Mouse (Mus musculus): Measurements from ENCODE around the gene Pik3cd. TPM values are rescaled to one million over a fixed set of nuclear protein-coding genes. Genes with fewer than 3 reads are reported as not detected.

The Pik3cd gene
- polyA plus RNA-seq, 1 experiment: 0.13 TPM

DNA sequence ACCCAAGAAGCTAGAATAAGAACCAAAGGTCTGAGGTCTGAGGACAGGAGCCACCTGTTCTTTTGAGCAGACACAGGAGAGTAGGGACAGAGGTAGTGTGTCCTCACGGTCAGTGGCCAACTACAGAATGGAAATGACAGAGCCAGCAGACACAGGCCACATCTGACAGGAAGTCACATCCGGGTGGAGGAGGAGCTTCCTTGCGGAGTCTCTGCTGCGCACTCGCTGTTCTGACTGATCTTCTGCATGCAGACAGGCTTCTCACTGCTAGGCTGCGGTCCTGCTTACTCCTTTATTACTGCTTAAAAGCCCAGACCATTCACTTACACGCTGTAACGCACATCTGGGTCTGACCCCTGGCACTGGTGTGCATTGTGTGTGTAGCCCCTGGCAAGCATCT lies 26.4 kb upstream of the Pik3cd start:
- H3K4me3 ChIP-seq (replicated peaks): no peak overlapping the region
- peaks cover 82% of the 10 kb centered on the region for H3K36me3 ChIP-seq (ENCODE audit: control insufficient read depth)
- H3K9me3 ChIP-seq (ENCODE audit: control insufficient read depth, low read length): no peaks in the 10 kb centered on the region
- H3K4me1 ChIP-seq (ENCODE audit: control insufficient read depth): peaks cover 13% of the 10 kb centered on the region
- no peaks in the 10 kb centered on the region for H3K27me3 ChIP-seq (ENCODE audit: control insufficient read depth)
- TF ChIP-seq TAL1 (IDR thresholded peaks at IDR 0.05; ENCODE audit: low read length): no peak

DNA sequence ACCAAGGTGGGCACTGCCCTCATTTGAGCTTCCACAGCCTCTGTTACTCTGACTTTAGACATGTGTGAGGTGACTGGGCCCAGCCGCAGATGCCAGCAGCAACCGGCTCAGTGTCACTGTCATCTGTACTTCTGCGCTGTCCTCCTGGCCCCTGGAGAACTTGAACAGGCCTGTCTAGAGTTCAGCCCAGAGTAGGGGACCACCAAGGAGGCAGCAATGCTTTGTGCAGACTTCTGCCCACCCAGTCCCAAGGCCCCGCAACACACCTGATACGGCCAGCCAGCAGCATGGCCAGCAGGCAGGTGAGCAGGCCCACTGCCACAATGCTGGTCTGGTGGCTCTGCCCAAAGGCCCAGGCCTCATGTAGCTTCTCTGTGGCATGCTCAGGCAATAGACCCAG lies 25.3 kb upstream of the Pik3cd start:
- TF ChIP-seq GATA1 (IDR thresholded peaks at IDR 0.05; ENCODE audit: low read length): no peak
- H3K4me3 ChIP-seq (replicated peaks): no peak overlapping the region
- peaks cover 85% of the 10 kb centered on the region for H3K36me3 ChIP-seq (ENCODE audit: control insufficient read depth)

DNA sequence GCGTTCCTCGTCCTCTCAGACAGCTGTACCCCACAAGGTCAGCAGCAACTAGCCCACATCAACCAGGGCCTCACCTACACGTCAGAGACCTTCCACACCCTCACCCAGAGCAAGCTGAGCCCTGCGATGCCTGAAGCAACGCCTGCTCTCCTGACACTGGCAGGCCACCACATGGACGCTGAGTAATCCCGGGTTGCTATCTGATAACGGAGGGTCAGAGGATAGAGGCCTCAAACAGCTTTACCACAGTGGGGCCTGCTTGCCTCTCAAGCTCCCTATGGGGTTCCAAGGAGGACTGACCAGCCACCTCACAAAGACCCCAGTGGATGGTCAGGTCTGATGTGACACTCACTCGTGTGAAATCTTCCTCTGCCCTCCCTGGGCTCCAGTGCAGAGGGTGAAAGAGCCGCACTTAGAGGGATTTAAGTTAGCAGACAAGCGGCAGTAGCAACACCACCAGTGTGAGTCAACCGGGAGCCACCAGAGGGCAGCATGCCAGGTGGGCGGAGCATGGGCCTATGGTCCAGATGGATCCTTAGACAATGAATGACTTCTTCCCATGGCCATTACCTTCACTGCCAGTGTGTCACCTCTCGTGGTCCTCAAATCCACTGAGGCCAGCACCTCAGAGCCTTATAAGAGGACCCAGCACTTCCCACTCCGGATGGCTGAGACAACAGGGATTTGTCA lies 23.4 kb upstream of the Pik3cd start:
- Histone ChIP-seq H3K4me1 (ENCODE audit: control insufficient read depth) (peaks cover 3% of the 10 kb centered on the region), H3K36me3 (ENCODE audit: control insufficient read depth) (peaks cover 84% of the 10 kb centered on the region), H3K27me3 (ENCODE audit: control insufficient read depth) (no peaks in the 10 kb centered on the region), H3K9me3 (ENCODE audit: control insufficient read depth, low read length) (no peaks in the 10 kb centered on the region), H3K4me3 (replicated peaks) (no peak overlapping the region)
- no peak for TF ChIP-seq TAL1 (IDR thresholded peaks at IDR 0.05; ENCODE audit: low read length)
- no peak for TF ChIP-seq GATA1 (IDR thresholded peaks at IDR 0.05; ENCODE audit: low read length)

More for the DNA sequence above, 25.3 kb upstream of the Pik3cd start:
- Histone ChIP-seq H3K4me1 (ENCODE audit: control insufficient read depth) (peaks cover 6% of the 10 kb centered on the region), H3K27me3 (ENCODE audit: control insufficient read depth) (no peaks in the 10 kb centered on the region), H3K9me3 (ENCODE audit: control insufficient read depth, low read length) (no peaks in the 10 kb centered on the region)

DNA sequence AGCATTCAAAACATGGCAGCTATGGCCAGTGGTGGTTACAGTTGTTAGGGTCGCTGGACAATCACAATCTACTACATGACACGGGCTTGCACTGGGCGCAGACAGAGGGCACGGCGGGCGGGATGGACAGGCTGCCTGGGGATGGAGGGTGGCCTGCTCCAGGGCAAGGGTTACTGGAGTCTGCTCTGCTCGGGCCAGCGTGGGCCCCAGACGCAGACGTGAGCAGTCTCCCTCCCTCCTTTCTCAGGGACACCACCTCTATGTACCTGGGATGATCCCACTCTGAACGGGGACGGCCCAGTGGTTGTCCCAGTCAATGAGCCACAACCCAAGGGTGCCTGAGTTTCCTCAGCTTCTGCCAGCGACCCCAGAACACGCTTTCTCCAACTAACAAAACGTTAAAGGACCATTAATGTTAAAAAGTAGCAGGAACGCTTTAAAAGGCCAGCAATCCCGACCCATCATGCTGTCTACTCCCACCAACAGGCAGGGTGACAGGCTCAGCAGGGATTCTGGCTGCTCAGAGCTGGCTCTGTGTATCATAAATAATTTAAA lies 22.6 kb upstream of the Pik3cd start:
- no peak for TF ChIP-seq GATA1 (IDR thresholded peaks at IDR 0.05; ENCODE audit: low read length)
- TF ChIP-seq TAL1 (IDR thresholded peaks at IDR 0.05; ENCODE audit: low read length): no peak
- Histone ChIP-seq H3K27me3 (ENCODE audit: control insufficient read depth) (no peaks in the 10 kb centered on the region), H3K4me3 (replicated peaks) (no peak overlapping the region), H3K36me3 (ENCODE audit: control insufficient read depth) (peaks cover 88% of the 10 kb centered on the region), H3K4me1 (ENCODE audit: control insufficient read depth) (peaks cover 3% of the 10 kb centered on the region), H3K9me3 (ENCODE audit: control insufficient read depth, low read length) (no peaks in the 10 kb centered on the region)

DNA sequence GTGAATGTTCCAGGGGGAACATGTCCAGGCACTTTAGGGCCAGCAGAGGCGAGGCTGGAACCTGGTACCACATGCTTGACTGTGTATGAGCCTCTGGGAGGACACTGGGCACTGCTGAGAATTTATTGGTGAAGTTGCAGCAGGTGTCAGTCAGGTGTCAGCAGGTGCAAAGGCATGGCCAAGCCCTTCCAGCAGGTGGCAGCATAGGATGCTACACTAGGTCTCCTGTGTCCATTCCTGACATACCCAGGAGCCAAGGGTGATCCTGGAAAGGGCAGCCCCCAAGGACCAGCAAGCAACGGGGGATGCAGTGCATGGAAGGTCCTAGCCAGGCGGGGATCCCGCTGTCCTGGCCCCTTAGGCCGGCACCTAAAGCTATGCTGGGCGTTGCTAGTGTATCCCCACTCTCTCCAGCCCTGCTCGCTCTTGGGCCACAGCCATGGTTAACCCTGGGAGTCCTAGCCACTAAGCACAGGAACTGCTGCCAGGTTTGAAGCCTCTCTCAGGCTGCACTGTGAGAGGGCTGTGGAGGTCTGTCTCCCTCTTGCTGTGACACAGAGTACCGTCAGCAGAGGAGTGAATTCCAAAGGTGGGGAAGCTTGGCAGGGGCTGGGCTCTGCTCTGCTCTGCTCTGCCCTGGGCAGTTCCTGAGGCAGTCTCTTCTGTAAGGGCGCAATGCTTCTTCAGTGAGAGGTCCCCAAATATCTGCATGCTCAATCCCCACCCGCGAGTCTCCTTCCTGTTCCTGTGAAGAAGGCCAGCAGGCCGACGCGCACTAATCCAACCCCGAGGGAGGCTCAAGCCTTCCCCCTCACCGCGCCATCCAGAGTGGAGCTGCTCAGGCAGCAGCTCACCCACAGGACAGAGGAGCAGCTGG lies 21.7 kb upstream of the Pik3cd start:
- peaks cover 88% of the 10 kb centered on the region for H3K36me3 ChIP-seq (ENCODE audit: control insufficient read depth)
- H3K9me3 ChIP-seq (ENCODE audit: control insufficient read depth, low read length): no peaks in the 10 kb centered on the region
- peaks cover 3% of the 10 kb centered on the region for H3K4me1 ChIP-seq (ENCODE audit: control insufficient read depth)
- no peak overlapping the region for H3K4me3 ChIP-seq (replicated peaks)
- TF ChIP-seq GATA1 (IDR thresholded peaks at IDR 0.05; ENCODE audit: low read length): no peak
- H3K27me3 ChIP-seq (ENCODE audit: control insufficient read depth): no peaks in the 10 kb centered on the region

DNA sequence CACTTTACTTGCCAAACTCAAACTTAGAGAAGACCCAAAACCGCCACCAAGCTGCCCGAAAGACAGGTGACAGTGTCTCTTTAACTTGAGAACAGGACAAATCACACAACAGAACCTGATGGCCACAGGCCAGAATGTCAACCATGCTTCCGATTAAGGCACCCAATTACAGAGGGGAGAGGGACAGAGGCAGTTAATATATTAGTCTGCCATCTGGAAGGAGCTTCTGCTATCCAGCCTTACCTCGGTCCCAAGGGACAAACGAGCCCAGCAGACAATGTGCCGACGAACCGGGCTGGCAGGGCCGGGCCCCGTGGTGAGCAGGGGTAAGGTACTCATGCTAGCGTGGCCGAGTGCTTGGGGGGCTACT lies 20.6 kb upstream of the Pik3cd start:
- TF ChIP-seq GATA1 (IDR thresholded peaks at IDR 0.05; ENCODE audit: low read length) (no peak), TAL1 (IDR thresholded peaks at IDR 0.05; ENCODE audit: low read length) (no peak)
- Histone ChIP-seq H3K9me3 (ENCODE audit: control insufficient read depth, low read length) (no peaks in the 10 kb centered on the region), H3K36me3 (ENCODE audit: control insufficient read depth) (peaks cover 92% of the 10 kb centered on the region)

DNA sequence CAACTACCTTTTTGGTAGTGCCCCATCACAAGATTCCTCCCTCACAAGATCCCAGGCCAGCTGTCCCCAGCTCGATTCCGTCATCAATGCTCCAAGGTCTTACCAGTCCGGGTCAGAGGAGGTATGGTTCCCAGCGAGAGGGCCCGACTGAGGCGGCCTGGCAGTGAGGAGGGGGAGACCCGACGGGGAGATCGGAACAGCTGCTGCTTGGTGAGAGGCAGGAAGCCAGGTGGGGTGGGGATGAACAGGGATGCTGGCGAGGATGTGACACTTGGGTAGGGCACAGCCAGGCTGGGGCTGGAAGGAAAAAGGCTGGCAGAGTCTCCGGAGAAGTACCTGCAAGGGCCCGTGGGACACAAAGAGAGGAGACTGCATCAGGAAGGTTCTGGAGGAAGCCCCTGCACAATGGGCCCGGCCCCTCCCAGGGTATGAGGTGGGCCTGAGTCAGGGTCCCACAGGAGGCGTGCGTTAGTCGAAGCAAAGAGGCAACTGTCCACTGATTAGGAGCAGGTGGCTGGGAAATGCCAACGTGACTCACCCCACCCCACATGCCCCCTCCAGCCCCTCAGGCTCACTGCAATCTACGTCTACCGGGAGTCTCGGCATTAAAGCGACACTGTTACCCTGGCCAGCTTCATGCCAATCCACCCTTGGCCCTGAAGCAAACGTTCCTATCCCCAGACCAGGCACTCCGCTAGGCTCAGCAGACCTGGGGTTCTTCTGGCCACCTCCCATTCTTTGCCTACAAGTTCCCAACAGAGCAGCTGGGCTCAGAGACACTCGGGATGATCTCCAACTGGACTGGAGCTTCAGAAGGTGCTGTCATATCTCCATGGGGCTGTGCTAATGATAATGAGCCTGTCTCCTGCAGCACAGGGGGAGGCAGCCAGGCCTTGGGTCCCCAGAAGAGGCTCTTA lies 20.0 kb upstream of the Pik3cd start:
- Histone ChIP-seq H3K9me3 (ENCODE audit: control insufficient read depth, low read length) (no peaks in the 10 kb centered on the region), H3K4me3 (replicated peaks) (no peak overlapping the region), H3K36me3 (ENCODE audit: control insufficient read depth) (peaks cover 92% of the 10 kb centered on the region), H3K27me3 (ENCODE audit: control insufficient read depth) (no peaks in the 10 kb centered on the region), H3K4me1 (ENCODE audit: control insufficient read depth) (peaks cover 3% of the 10 kb centered on the region)
- no peak for TF ChIP-seq GATA1 (IDR thresholded peaks at IDR 0.05; ENCODE audit: low read length)
- no peak for TF ChIP-seq TAL1 (IDR thresholded peaks at IDR 0.05; ENCODE audit: low read length)

More for the DNA sequence above, 20.6 kb upstream of the Pik3cd start:
- H3K4me1 ChIP-seq (ENCODE audit: control insufficient read depth): peaks cover 3% of the 10 kb centered on the region
- H3K4me3 ChIP-seq (replicated peaks): no peak overlapping the region
- no peaks in the 10 kb centered on the region for H3K27me3 ChIP-seq (ENCODE audit: control insufficient read depth)

DNA sequence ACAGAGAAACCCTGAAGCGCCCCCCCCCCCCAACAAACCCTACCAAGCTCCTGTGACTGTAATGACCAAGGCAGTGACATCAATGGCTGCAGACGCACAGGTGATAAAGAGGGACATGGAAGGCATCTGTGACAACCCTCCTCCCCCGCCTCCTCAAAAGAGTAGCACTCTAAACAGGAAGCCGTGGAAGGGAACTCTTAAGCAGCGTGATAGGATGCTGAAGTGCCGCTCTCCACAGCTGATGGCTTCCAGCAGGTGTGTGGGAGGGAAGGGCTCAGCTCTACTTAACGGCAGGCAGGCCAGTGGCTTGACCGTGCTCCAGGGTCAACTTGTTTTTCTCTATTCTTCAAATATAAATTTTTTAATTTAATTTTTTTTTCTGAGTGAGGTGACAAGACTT lies 18.8 kb upstream of the Pik3cd start:
- Histone ChIP-seq H3K36me3 (ENCODE audit: control insufficient read depth) (peaks cover 92% of the 10 kb centered on the region), H3K4me3 (replicated peaks) (no peak overlapping the region), H3K4me1 (ENCODE audit: control insufficient read depth) (peaks cover 3% of the 10 kb centered on the region), H3K9me3 (ENCODE audit: control insufficient read depth, low read length) (no peaks in the 10 kb centered on the region), H3K27me3 (ENCODE audit: control insufficient read depth) (no peaks in the 10 kb centered on the region)
- no peak for TF ChIP-seq GATA1 (IDR thresholded peaks at IDR 0.05; ENCODE audit: low read length)
- TF ChIP-seq TAL1 (IDR thresholded peaks at IDR 0.05; ENCODE audit: low read length): no peak

Measured in erythroblast, embryonic 14.5 days (primary cell).